Mouse (Mus musculus) frontal cortex, postnatal 10 days (tissue): ENCODE results near the gene Gm29133.

ENCODE experiments used
- DNase-seq, 2 experiments: peaks; one replicate each; pipeline ENCODE4 v3.0.0; 2022; ENCODE audit warnings: low spot score in 2 of 2, mixed read lengths in 1 of 2

Gm29133 gene

DNA sequence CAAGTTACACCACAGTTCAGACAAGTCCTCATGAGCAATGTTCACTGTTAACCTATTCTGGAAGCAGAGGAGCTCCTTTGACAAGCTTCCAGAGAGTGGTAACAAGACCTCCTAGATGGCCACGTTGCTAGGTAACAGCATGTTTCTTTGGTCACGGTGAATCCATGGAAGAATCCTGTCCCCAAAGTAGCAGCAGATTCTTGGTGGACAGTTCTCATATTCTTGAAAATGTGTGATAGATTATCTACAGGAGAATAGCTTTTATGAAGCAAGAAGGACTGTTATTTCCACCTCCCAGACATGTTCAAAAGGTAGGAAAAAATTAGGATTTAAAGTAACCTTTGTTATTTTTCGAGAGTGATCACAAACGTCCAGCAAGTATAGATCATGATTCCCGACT lies at the start of gene Gm29133:
TSS of gene Gm29133 (plus strand) at position 301 of the 400 bp plus-strand sequence.
- no peak for DNase-seq

DNA sequence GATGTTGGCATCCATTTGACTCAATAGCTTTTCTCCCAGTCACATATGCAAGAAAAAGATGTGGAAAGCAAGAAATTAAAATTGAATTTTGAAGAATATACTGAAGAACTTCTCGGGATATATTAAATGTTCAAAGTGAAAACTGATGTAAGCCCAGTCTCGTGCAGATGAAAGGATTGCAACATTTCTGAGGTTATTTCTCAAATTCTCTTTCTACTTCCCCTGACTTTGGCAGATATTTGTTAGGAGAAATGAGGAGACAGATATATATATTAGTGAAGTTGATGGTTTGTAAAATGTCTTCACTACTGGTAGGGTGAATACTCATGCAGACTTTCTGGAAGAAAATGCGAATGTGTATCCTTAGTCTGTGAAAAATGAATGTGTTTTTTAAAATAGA lies 48.9 kb upstream of the Gm29133 start:
- DNase-seq, result no peak

DNA sequence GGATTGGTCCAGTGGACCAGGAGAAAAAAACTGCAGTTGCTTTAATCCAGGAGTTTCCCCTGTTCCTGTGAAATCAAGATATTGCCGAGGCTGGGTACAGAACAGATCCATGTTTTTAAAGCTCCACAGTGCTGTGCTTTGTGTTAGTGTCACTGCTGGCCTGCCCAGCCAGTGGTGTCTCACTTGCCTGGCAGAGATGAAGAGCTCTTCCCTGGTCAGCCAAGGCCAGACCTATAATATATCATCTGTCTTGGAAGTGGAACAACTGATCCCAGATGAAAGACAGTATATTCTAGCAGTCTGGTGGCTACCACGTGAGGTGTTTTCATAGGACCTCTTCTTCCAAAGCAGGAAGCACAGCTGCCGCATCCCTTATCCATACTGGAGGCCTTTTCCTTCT lies 46.7 kb upstream of the Gm29133 start:
- no peak for DNase-seq

DNA sequence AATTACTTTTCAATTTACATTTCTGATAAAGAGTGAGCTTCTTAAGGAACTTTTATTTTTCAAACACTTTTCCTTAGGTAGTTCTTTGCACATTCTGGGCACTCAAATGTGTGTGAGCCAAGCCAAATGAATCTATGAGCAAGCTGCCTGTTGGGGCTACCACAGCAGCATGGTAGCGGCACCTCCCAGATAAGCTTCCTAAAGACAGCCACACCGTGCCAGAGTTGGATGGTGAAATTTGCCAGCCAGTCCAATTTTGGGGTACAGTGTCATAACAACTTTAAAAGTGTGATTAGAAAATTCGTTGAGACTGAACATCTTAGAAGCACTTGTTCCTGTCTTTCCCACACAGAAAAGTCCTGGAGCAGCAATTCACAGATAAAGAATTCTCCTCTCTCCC lies 41.5 kb upstream of the Gm29133 start:
- no peak for DNase-seq

DNA sequence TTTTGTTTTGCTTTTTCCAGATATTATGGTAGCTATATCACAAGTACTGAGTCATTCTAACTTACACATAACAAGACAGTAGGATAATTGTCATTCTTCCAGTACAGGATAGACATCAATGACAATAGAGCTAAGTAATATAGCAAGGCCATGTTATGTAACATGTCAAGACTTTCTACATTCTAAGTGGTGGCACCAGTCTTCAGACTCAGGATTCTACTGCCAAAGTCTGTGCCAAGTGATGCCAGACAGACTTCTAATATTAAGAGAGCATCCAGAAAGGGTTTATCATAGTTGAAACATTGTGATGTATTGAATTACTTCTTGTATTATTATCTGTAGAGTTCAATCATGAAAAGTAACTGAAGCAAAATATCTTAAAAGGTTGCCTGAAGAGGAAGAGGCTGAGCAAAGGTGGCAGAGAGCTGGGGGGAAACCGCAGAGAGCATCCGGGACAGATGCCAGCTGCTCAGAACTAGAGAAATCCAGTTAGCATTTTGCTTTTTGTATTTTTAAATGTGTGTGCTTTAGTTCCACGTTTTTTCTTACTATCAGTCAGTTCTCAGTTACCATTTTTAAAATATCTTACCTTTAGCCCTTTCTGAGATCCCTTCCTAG lies 34.2 kb upstream of the Gm29133 start:
- no peak for DNase-seq

DNA sequence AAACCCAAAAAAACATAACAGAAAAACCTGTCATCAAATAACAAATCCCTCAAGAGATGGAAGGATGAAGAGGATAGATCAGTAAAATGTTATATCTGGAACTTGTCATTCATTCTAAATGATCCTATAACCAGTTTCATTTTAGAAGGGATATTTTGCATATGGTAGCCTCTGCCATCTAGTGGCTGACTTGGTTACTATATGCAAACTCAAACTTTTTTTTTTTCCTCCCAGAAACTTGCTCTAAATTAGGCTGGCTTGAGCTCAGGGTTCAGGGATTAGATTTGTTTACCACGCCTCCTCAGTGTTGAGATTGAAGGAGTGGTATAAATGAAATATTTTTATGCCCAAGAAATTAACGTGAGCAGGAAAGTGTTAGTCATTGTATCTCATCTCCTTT lies 27.3 kb upstream of the Gm29133 start:
- no peak for DNase-seq

DNA sequence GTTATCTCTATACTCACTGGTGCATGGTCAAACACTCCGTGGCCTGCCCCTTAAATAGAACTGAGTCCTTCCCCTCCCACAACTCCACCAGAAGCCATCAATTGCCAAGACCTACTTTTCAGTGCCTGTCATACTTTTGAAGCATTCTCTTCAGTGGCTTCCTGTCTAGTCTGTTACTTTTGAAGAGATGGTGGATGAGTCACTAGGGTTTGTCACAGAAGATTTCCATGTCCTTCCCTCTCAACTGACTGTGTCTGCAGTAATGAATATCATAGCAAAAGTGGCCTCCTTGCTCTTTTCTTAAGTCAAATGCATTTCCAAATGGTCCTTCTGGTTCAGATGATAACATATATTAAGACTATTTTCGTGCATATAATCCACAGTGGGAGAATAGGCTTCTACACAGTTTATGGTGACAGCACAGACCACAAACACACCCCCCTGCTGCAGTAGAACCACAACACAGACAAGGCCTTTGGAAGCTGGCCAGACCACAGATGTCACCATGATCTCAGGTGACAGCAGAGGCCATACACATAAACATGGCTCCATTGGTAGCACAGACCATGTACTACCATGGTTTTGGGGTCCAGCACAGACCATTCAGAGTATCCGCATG lies 16.9 kb upstream of the Gm29133 start:
- no peak for DNase-seq

DNA sequence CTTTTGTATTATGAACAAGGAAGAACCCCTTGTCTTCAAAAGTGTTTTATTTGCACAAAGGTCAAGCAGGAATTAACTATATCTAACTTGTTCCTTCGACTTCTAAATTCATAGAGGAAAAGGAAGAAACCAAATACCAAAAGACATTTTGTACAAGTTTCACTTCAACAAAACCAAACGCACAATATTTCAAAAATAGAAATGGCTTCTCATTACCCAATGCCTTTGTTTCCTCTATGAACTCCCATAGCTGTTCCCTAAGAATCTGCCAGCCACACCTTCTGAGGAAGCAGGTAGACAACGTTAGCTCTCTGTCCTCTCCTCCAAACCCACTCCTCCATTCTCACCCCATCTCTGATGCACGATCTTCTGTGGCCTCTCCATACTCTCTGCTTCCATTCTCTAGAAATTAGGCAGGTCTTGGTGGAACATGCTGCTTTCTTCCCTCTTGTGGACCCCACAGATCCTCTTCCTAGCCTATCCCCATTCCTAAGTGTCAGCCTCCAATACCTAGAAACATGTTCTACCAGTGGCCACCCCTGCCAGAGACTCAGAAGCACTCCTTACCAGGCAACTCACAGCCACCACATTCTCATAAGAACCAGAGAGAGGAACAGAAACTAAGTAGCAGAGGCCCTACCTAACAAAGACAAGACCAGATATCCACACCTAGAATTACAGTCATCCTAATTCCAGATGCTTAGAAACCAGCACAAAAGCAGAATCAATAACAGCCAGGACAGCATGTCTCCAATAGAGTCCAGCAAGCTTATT lies 4.1 kb upstream of the Gm29133 start:
- no peak for DNase-seq

DNA sequence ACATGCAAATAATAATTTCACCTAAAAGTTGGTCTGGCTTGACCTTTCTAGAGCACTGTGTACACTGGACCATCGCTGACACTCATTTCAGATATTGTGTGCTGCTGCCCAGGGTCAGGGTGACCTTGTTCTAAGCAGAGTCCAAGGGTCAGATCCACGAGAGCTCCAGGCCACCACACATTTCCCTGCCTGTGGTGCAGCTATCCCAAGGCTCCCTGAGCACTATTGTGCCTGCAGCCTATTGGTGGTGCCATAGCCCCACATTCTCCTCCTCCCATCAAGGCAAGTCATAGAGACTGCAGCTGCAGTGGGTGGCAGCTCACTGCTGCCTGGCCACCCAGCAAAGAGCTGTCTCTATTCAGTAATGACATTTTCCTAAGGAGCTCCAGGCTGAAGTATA lies 2.7 kb upstream of the Gm29133 start:
- DNase-seq, result no peak

DNA sequence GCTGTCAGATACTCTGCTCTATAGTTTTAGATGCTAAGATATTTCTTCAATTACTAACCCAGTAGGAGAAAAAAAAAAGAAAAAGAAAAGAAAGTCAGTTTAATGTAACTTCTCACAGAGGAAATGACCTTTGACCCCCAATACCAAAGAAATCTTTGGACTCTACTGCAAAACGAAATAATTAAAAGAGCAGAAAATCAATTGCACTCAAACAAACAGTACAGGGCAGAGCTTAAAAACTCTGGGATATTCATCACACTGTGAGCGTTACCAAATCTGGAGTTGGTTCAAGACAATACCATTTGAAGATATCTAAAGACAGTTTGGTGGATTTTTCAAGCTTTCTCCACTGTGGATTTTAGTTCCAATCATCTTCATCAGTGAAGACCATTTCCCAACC lies 15.4 kb downstream of the Gm29133 start:
- no peak for DNase-seq

DNA sequence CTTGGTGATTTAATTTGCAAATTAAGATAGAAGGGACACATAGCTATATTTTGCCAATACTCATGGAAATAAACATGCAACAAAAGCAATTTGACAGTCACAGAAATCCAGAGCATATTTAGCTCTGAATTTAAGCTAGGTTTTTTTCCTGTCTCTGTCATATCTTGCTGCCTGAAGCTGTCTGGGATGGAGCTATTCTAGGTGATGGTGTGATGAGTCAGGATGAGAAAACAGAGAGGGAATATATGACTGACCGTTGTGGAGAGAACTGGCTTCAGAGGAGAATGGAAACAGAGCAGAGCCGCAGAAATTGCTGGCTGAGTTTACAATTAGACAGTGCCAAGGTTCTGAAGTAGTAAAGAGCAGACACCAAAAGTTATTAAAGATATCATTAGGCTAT lies 26.3 kb downstream of the Gm29133 start:
- DNase-seq, result no peak

DNA sequence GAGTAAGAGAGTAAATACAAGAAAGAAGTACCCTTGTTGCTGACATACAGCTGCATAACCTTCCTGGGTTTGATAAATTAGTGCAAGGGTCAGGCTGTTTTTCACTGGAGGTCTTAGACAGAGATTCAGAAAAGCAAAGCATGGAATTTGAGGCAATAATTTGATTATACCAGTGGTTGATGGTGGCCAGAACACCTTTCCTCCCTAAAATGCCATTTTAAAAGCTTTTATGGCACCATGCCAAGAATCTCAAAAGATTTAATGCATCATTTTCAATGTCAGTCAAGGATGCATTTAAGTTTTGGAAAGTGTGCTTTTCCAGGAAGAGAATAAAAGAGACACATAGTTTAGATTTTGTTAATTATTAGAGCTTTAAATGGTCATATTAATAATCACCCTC lies 60.0 kb downstream of the Gm29133 start:
- no peak for DNase-seq

DNA sequence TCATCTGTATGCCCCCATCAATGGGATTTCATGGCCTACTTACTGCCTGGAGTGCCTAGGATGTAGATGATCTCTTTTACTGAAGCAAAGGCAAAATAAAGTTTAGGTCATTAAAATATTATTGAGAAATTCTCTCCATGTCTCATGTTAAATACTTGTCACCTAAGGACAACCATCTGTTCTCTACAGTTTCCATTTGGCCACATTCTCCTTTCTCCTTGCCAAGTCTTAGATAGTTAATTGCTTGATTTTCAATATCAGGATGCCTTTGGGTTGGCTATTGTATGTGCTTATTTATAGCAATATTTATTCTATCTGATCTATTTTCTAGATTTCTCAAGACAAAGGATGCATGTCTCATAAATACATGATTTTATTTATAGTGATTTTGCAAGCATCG lies 75.9 kb downstream of the Gm29133 start:
- no peak for DNase-seq

DNA sequence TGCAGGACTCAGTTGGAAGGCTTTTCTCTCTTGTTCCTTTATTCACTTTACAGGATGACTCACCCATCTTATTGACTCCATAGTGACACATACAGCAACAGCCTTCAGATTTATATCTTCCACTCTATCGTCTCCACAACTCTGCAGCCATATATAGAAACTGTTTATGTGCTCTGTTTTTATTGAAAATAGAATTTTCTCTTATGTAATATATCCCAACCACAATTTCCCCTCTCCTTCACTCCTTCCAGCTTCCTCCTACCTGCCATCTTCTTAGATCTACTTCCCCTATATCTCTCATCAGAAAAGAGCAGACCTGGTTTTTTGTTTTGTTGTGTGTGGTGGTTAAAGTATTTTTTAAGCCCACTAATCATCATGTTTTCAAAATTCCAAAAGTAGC lies 76.5 kb downstream of the Gm29133 start:
- DNase-seq, result no peak

DNA sequence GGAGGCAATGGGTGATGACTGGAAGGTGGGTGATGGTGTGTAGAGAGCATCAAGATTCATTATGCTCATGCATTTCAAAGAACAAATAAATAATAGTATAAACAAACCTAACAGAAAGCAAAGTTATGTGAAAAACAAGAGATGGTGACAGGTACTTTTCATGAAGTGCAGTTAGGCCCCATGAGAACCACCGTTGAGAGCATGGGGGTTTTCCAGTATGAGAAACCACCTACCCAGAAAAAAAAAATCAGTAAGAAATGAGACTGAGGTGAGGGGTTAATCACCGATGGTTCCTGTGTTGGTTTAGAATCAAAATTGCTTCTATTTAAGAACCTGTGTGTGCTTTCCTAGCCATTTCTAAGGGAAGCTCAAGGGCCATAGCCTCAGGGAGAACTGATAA lies 86.8 kb downstream of the Gm29133 start:
- no peak for DNase-seq

DNA sequence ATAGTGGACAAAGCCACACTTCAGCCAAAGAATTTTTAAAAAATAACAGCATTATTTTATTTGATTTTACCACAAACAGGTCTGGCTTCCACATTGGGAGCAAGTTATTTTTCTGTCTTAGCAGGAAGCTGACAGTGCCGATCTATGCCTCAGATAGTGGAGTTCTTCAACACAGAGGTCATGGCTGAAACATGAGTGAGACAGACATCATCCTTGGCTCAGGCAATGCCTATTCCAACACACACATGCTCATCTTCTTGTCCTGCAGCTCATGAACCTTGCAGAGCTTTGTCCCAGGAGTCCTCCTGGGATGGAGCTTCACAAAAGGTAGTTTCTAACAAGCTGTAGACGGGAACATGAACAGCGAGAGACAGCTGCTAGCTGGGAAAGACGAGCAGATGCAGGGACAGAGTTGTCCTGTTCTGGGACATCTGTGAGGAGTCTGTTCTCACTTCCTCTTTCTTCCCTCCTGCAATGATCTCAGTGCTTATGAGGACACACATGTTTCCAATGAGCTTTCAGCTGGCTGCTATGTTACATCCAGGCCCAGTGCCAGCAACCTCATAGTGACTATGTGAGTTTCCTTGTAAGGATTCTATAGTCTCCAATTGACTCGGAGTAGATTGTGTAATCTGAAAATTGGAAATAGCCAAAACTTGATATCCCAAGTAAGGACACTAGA lies 87.4 kb downstream of the Gm29133 start:
- peak; percentile 6 to 26 for DNase-seq
